Mouse (Mus musculus) left cerebral cortex, postnatal 25 days (tissue): ENCODE results near the gene Tm2d3. TPM values are rescaled to one million over a fixed set of nuclear protein-coding genes. Genes with fewer than 3 reads are reported as not detected.

ENCODE experiments used
- DNase-seq, 2 experiments: peaks; one replicate each; pipeline ENCODE4 v3.0.0; 2022; ENCODE audit warnings: low spot score in 2 of 2, mixed read lengths in 1 of 2
- intact Hi-C: fragments of 180-260 bp; cut with DNase I; formaldehyde crosslinking; loops from one replicate; pipeline ENCODE4 v1.15.1; 2025
- total RNA-seq, 2 experiments: library from RNA; stranded (reverse); gene quantifications; 2 replicates each; pipeline ENCODE4 v1.2.3; 2021

The Tm2d3 gene
- total RNA-seq, result 10 to 100 TPM; 50.2 to 59.7 TPM

GRCm38 (mm10) chr7:65690869-65691268 lies at the start of gene Tm2d3:
Gene Tm2d3 (plus strand): TSS chr7:65691169.
- DNase-seq, result no peak
- intact Hi-C loops, result no loop called here

- DNase-seq, result peak in 1 of 2 experiments; percentile 50
These were observed 48.3 kb upstream of the Tm2d3 start for GRCm38 (mm10) chr7:65642371-65643304.

GRCm38 (mm10) chr7:65643861-65644421 lies 47.0 kb upstream of the Tm2d3 start:
- no peak for DNase-seq
- intact Hi-C loops, result loop anchor here (5.0 kb wide), 2 partner anchors 117 to 327 kb away; partner anchors contain the start of gene Tjp1

More at GRCm38 (mm10) chr7:65642371-65643304, 48.3 kb upstream of the Tm2d3 start:
- intact Hi-C loops, result loop anchor here (5.0 kb wide), 2 partner anchors 115 to 325 kb away; partner anchors contain the start of gene Tjp1

- intact Hi-C loops, result loop anchor here (5.0 kb wide), 2 partner anchors 117 to 327 kb away; partner anchors contain the start of gene Tjp1
- peak; percentile 92 to 98 for DNase-seq
These were observed 46.2 kb upstream of the Tm2d3 start, which contains the start of gene Tarsl2 for GRCm38 (mm10) chr7:65644643-65645351. Gene Tarsl2 (plus strand): TSS chr7:65644898.

- no peak for DNase-seq
- intact Hi-C loops, result no loop called here
These were observed 45.0 kb upstream of the Tm2d3 start for GRCm38 (mm10) chr7:65645996-65646395.

GRCm38 (mm10) chr7:65650662-65651061 lies 40.3 kb upstream of the Tm2d3 start:
- DNase-seq, result no peak
- intact Hi-C loops, result no loop called here

- intact Hi-C loops, result no loop called here
- DNase-seq, result no peak
These were observed 33.4 kb upstream of the Tm2d3 start for GRCm38 (mm10) chr7:65657490-65658120.

GRCm38 (mm10) chr7:65663225-65663790 lies 27.7 kb upstream of the Tm2d3 start:
- no peak for DNase-seq
- intact Hi-C loops, result no loop called here

GRCm38 (mm10) chr7:65663886-65664285 lies 27.1 kb upstream of the Tm2d3 start:
- DNase-seq, result peak; percentile 25 to 51
- intact Hi-C loops, result no loop called here

GRCm38 (mm10) chr7:65667491-65667890 lies 23.5 kb upstream of the Tm2d3 start:
- no peak for DNase-seq
- intact Hi-C loops, result no loop called here

- intact Hi-C loops, result no loop called here
- no peak for DNase-seq
These were observed 12.9 kb upstream of the Tm2d3 start for GRCm38 (mm10) chr7:65678050-65678449.

- intact Hi-C loops, result no loop called here
- DNase-seq, result no peak
These were observed 11.9 kb upstream of the Tm2d3 start for GRCm38 (mm10) chr7:65678900-65679595.

- intact Hi-C loops, result no loop called here
- peak in 1 of 2 experiments; percentile 58 for DNase-seq
These were observed 9.8 kb upstream of the Tm2d3 start for GRCm38 (mm10) chr7:65681166-65681565.

- DNase-seq, result no peak
- intact Hi-C loops, result no loop called here
These were observed 6.6 kb upstream of the Tm2d3 start for GRCm38 (mm10) chr7:65684256-65684835.

GRCm38 (mm10) chr7:65686664-65687063 lies 4.3 kb upstream of the Tm2d3 start:
- intact Hi-C loops, result no loop called here
- DNase-seq, result no peak

- peak in 1 of 2 experiments; percentile 25 for DNase-seq
- intact Hi-C loops, result no loop called here
These were observed 1.1 kb downstream of the Tm2d3 start for GRCm38 (mm10) chr7:65691929-65692605.

GRCm38 (mm10) chr7:65692883-65693282 lies 1.9 kb downstream of the Tm2d3 start:
- DNase-seq, result no peak
- intact Hi-C loops, result no loop called here
